Mouse (Mus musculus): ENCODE measurements around the gene Tns2.

DNA sequence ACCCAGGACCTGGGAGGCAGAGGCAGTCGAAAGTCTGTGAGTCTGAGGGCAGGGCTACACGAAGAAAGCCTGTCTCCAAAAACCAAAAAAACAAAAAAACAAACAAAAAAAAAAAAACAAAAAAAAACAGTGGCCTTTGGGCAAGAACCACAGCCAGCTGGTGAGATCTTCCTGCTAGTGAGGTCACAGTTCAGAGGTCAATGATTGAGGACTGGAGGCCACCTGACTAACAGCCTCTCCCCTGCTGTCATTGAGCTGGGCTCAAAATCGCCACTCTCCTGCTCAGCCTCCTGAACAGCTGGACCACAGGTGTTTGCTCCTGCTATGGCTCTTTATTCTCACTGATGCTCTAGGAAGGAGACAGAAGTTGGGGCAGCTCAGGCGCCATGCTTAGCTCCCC, 52.4 kb downstream of the Tns2 start:
- no peak for TF ChIP-seq CTCF (IDR thresholded peaks at IDR 0.05; ENCODE audit: extremely low read depth, insufficient read depth, low read length)
- TF ChIP-seq POLR2A (IDR thresholded peaks at IDR 0.05; ENCODE audit: extremely low read depth, insufficient read depth, low read length): no peak
